Mouse (Mus musculus) heart, postnatal 0 days (tissue): ENCODE measurements at regions not wholly inside any gene's neighbourhood (a gene's known extent, or its start where the extent isn't known, plus 50 kb on each side); places are given as distances from the start of the nearest gene placed in this dataset.

Source experiments
- ATAC-seq: fragments of 200-750 bp; cut with Nextera tagmentation; 2 replicates; pipeline ENCODE4 v1.8.0; 2017; ENCODE audit warnings: low read depth, moderate number of reproducible peaks, moderate library complexity; ENCODE audit not compliant: insufficient read depth
- DNase-seq: peaks from one replicate; pipeline ENCODE4 v3.0.0-alpha.2; 2016; ENCODE audit warnings: low spot score
- H3K27ac ChIP-seq: fragments of 300-500 bp; sonication (generic); 2 replicates; pipeline ENCODE4 v1.5.1; 2014; ENCODE audit warnings: low read depth, mild to moderate bottlenecking
- H3K27me3 ChIP-seq: fragments of 300-500 bp; sonication (generic); 2 replicates; pipeline ENCODE4 v1.6.1; 2014; ENCODE audit warnings: low read length, mixed read lengths; ENCODE audit not compliant: control insufficient read depth, insufficient read depth
- H3K36me3 ChIP-seq: fragments of 300-500 bp; sonication (generic); replicated peaks from 2 replicates; pipeline ENCODE4 v1.6.1; 2014; ENCODE audit warnings: low read length, mixed read lengths; ENCODE audit not compliant: control insufficient read depth, insufficient read depth
- H3K4me1 ChIP-seq: fragments of 300-500 bp; sonication (generic); 2 replicates; pipeline ENCODE4 v1.6.1; 2014; ENCODE audit warnings: antibody characterized with exemption; ENCODE audit not compliant: control insufficient read depth, insufficient read depth
- H3K4me2 ChIP-seq: fragments of 300-500 bp; sonication (generic); 2 replicates; pipeline ENCODE4 v1.6.1; 2014; ENCODE audit warnings: low read depth, mild to moderate bottlenecking, low read length, moderate library complexity
- H3K4me3 ChIP-seq: fragments of 300-500 bp; sonication (generic); 2 replicates; pipeline ENCODE4 v1.5.1; 2014; ENCODE audit warnings: low read depth, low read length
- H3K9ac ChIP-seq: fragments of 300-500 bp; sonication (generic); replicated peaks from 2 replicates; pipeline ENCODE4 v1.6.1; 2014; ENCODE audit warnings: low read depth, low read length, mixed read lengths
- H3K9me3 ChIP-seq: fragments of 300-500 bp; sonication (generic); replicated peaks from 2 replicates; pipeline ENCODE4 v1.6.1; 2016; ENCODE audit warnings: low read length; ENCODE audit not compliant: control insufficient read depth
- CTCF ChIP-seq: IDR thresholded peaks from 2 replicates; pipeline ENCODE4 v1.5.1; 2016; ENCODE audit warnings: antibody characterized with exemption, control low read depth, low read depth
- EP300 ChIP-seq: IDR thresholded peaks from 2 replicates; pipeline ENCODE4 v1.6.1; 2016; ENCODE audit warnings: antibody characterized with exemption, low read depth
- WGBS: fragments of 180-500 bp; shearing (Covaris S2); extraction: QIAGEN DNeasy Blood & Tissue Kit; methylation state at CpG from one replicate; pipeline ENCODE4 v1.1.7; 2014; 5-methylcytosine and 5-hydroxymethylcytosine counted together

DNA sequence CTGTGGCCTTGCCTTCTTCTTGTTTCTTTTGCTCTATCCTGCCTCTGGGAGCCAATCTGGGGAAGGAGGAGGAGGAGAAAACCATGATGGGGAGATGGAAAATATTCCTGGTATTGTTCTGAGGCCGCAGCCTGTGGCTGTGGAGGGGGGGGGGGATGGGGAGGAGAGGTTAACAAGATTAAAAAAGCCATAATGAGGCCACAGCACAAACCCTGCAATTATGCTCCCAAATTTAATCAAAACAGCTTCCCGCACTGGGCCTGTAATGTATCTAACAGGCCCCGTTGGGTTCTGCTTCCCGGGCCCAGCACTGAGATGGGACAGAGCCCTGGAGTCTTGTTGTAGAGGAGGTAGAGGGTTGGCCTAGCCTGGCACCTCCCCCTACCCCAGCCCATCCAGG, 74.8 kb upstream of the Tle3 start:
- no peaks in the 10 kb centered on the region for H3K4me1 ChIP-seq
- DNase-seq = no peak
- no peak for ATAC-seq
- TF ChIP-seq CTCF (no peak), EP300 (no peak)
- WGBS = 44% methylated on average over 4 of the region's 4 CpGs
- H3K9me3 ChIP-seq = no peaks in the 10 kb centered on the region
- H3K27ac ChIP-seq = no peak overlapping the region
- H3K36me3 ChIP-seq = no peaks in the 10 kb centered on the region
- H3K4me2 ChIP-seq = no peak overlapping the region
- no peak overlapping the region for H3K9ac ChIP-seq
- H3K27me3 ChIP-seq = peaks cover 91% of the 10 kb centered on the region
- H3K4me3 ChIP-seq = no peak overlapping the region

DNA sequence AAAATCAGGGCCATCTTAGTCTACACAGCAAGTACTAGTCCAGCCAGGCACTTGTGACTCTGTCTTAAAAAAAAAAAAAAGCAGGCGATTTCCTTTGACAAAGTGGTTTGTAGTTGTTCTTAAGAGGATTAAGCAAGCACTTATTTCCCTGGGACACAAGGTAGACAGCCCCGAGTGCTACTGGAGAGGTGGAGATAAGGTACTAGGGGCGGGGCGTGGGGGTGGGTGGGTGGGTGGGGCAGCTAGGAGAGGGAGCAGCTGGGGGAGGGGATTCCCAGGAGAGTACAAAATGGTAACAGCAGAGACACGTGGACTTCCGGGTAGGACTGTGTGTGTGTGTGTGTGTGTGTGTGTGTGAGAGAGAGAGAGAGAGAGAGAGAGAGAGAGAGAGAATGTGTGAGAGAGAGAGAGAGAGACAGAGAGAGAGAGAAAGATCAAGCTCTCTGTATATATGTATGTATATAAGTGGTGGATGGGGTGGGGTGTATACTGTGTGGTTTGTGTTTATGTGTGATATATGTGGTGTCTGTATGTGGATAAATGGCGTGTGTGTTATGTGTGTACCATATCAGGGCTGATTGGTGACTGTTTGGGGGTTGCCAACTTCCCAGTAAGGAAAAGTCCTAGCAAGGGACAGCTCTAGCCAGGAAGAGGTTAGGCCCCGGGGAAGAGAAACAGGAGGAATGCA, 72.1 kb upstream of the Tle3 start:
- Histone ChIP-seq H3K36me3 (no peaks in the 10 kb centered on the region), H3K27me3 (peaks cover 87% of the 10 kb centered on the region), H3K4me3 (no peak overlapping the region), H3K9ac (no peak overlapping the region), H3K4me2 (no peak overlapping the region), H3K4me1 (no peaks in the 10 kb centered on the region), H3K27ac (no peak overlapping the region), H3K9me3 (0 out of 2 replicates have a peak, but pooled peaks cover 3% of the 10 kb centered on the region)
- no peak for DNase-seq
- no peak for TF ChIP-seq CTCF
- TF ChIP-seq EP300 = no peak
- WGBS = 42% methylated on average over 8 of the region's 8 CpGs
- no peak for ATAC-seq

DNA sequence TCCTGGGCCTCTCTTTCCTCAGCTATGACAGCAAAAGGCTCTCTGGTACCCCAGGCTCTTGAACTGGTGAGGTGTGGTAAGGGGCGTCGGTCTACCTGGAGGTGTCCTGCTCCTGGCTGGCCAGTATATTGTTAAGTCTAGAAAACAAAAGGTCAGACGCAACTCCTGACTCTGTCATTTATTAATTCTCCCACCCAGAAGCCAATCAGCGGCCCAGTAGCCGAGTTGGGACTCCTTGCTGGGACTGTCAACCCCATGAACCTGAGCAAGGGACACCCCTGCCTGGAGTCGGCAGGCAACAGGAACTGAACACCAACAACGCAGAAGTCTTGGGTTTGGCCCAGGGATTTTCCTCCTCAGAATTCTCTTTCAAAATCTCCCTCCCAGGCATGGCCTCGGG, 71.1 kb upstream of the Tle3 start:
- 84% methylated on average over 8 of the region's 8 CpGs for WGBS
- Histone ChIP-seq H3K36me3 (no peaks in the 10 kb centered on the region), H3K9me3 (0 out of 2 replicates have a peak, but pooled peaks cover 5% of the 10 kb centered on the region), H3K27ac (no peak overlapping the region), H3K27me3 (peaks cover 88% of the 10 kb centered on the region), H3K4me3 (no peak overlapping the region), H3K4me1 (no peaks in the 10 kb centered on the region), H3K4me2 (no peak overlapping the region), H3K9ac (no peak overlapping the region)
- no peak for TF ChIP-seq CTCF
- TF ChIP-seq EP300 = no peak
- ATAC-seq (no peak), DNase-seq (no peak)

- H3K9me3 ChIP-seq = 0 out of 2 replicates have a peak, but pooled peaks cover 5% of the 10 kb centered on the region
- no peak for DNase-seq
These were observed 69.4 kb upstream of the Tle3 start for GRCm38 (mm10) chr9:61302724-61303123.

DNA sequence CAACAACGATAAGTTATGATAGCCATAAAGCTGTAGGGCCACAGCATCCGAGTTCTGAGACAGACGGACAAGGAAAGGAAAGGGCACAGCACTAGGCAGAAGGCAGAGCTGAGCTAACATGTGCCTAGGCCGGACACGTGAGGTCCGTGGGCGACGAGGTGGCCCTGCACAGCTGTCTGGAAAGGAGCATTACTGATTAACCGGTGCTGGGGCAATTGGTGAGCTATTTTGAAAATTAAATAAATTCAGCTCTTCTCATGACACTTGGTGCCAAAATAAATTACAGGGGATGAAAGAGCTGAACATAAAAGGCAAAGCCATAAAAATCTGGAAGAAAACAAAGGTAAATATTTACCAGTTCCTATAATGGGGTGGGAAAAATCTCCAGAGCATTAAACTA, 65.9 kb upstream of the Tle3 start:
- ATAC-seq (no peak), DNase-seq (no peak)
- 0 out of 2 replicates have a peak, but pooled peaks cover 5% of the 10 kb centered on the region for H3K9me3 ChIP-seq
- no peaks in the 10 kb centered on the region for H3K36me3 ChIP-seq
- TF ChIP-seq CTCF (no peak), EP300 (no peak)
- H3K4me3 ChIP-seq = no peak overlapping the region
- H3K27ac ChIP-seq = no peak overlapping the region
- H3K4me2 ChIP-seq = no peak overlapping the region
- H3K4me1 ChIP-seq = no peaks in the 10 kb centered on the region
- peaks cover 91% of the 10 kb centered on the region for H3K27me3 ChIP-seq
- no peak overlapping the region for H3K9ac ChIP-seq
- 78% methylated on average over 9 of the region's 9 CpGs for WGBS

More at GRCm38 (mm10) chr9:61302724-61303123, 69.4 kb upstream of the Tle3 start:
- H3K9ac ChIP-seq = no peak overlapping the region
- TF ChIP-seq CTCF = no peak
- TF ChIP-seq EP300 = no peak
- no peak overlapping the region for H3K4me3 ChIP-seq
- no peak overlapping the region for H3K27ac ChIP-seq
- peaks cover 90% of the 10 kb centered on the region for H3K27me3 ChIP-seq
- 9% methylated on average over 5 of the region's 5 CpGs for WGBS
- no peak overlapping the region for H3K4me2 ChIP-seq
- no peak for ATAC-seq
- H3K36me3 ChIP-seq = no peaks in the 10 kb centered on the region
- H3K4me1 ChIP-seq = no peaks in the 10 kb centered on the region

GRCm38 (mm10) chr9:61309096-61309495, 63.1 kb upstream of the Tle3 start:
- WGBS = 70% methylated on average over 3 of the region's 3 CpGs
- H3K27me3 ChIP-seq = peaks cover 94% of the 10 kb centered on the region
- no peak overlapping the region for H3K9ac ChIP-seq
- ATAC-seq = no peak
- DNase-seq = no peak
- H3K36me3 ChIP-seq = no peaks in the 10 kb centered on the region
- TF ChIP-seq EP300 (no peak), CTCF (no peak)
- H3K4me2 ChIP-seq = no peak overlapping the region
- no peak overlapping the region for H3K4me3 ChIP-seq
- 0 out of 2 replicates have a peak, but pooled peaks cover 5% of the 10 kb centered on the region for H3K9me3 ChIP-seq
- no peaks in the 10 kb centered on the region for H3K4me1 ChIP-seq
- no peak overlapping the region for H3K27ac ChIP-seq
